ENCODE assay signal across 8 mouse cellular contexts in genomic region chr7:120102164-120102972, GRCm38 (mm10). TPM values are rescaled to one million over a fixed set of nuclear protein-coding genes. Genes with fewer than 3 reads are reported as not detected.
DNase-seq lines count a peak whose midpoint lies in the region; ATAC-seq and TF ChIP-seq lines count a peak whose summit lies in the region.

TSS of gene Tmem159 (plus strand) at chr7:120102353.

- peak within 1 kb of the TSS; percentile 57 to 91 for H3K4me3 ChIP-seq in ES-E14 (ENCODE audit: insufficient read depth in 1 of 2, low read depth in 1 of 2, low read length in 2 of 2, poor library complexity in 1 of 2, severe bottlenecking in 1 of 2)
- peak within 1 kb of the TSS; percentile 47 for H3K4me3 ChIP-seq in forebrain, embryonic 16.5 days (replicated peaks; ENCODE audit: low read length)
- peak within 1 kb of the TSS; percentile 56 for H3K4me3 ChIP-seq in neural tube, embryonic 13.5 days
- H3K4me3 ChIP-seq in stomach, postnatal 0 days (ENCODE audit: low read depth, low read length) = peak within 1 kb of the TSS; percentile 70

- no peak within 1 kb of the TSS for H3K27ac ChIP-seq in ES-E14 (ENCODE audit: insufficient read depth, low read depth, low read length, poor library complexity, severe bottlenecking)
- H3K27ac ChIP-seq in forebrain, embryonic 16.5 days (ENCODE audit: low read length) = no peak within 1 kb of the TSS
- H3K27ac ChIP-seq in neural tube, embryonic 13.5 days (replicated peaks) = no peak within 1 kb of the TSS
- H3K27ac ChIP-seq in stomach, postnatal 0 days (replicated peaks) = peak within 1 kb of the TSS; percentile 83

- H3K4me2 ChIP-seq in forebrain, embryonic 16.5 days (ENCODE audit: low read length) = peak within 1 kb of the TSS; percentile 68
- H3K4me2 ChIP-seq in neural tube, embryonic 13.5 days = peak within 1 kb of the TSS; percentile 79
- peak within 1 kb of the TSS; percentile 93 for H3K4me2 ChIP-seq in stomach, postnatal 0 days (replicated peaks; ENCODE audit: low read depth)

- DNase-seq in ES-E14 (ENCODE audit: low read depth, low spot score) = peak; percentile 69
- peak; percentile 87 for DNase-seq in cerebellum, adult 11-12 months
- peak; percentile 90 to 91 for DNase-seq in heart, postnatal 14 days
- peak; percentile 89 for DNase-seq in large intestine, adult 2 months (ENCODE audit: low read depth, low spot score)
- DNase-seq in lung, adult 18-20 months = peak; percentile 90 to 95
- peak; percentile 89 for DNase-seq in stomach, postnatal 0 days (ENCODE audit: low spot score)

- H3K36me3 ChIP-seq in ES-E14 (ENCODE audit: control insufficient read depth, insufficient read depth, low read length, poor library complexity, severe bottlenecking) = no peaks in the 10 kb centered on the region
- H3K36me3 ChIP-seq in forebrain, embryonic 16.5 days (ENCODE audit: control insufficient read depth, insufficient read depth) = no peaks in the 10 kb centered on the region
- H3K36me3 ChIP-seq in neural tube, embryonic 13.5 days = no peaks in the 10 kb centered on the region
- no peaks in the 10 kb centered on the region for H3K36me3 ChIP-seq in stomach, postnatal 0 days (ENCODE audit: control insufficient read depth, insufficient read depth, low read length)

- TF ChIP-seq CTCF in stomach, postnatal 0 days (IDR thresholded peaks at IDR 0.05; ENCODE audit: low read depth) = peak; percentile 29; the same call in 1 of the 2 replicates

- peak within 1 kb of the TSS; percentile 37 for H3K9ac ChIP-seq in ES-E14 (ENCODE audit: insufficient read depth, low read depth, low read length, poor library complexity, severe bottlenecking)
- H3K9ac ChIP-seq in forebrain, embryonic 16.5 days (replicated peaks; ENCODE audit: low read depth, low read length) = peak within 1 kb of the TSS; percentile 48
- H3K9ac ChIP-seq in neural tube, embryonic 13.5 days = peak within 1 kb of the TSS; percentile 70
- H3K9ac ChIP-seq in stomach, postnatal 0 days (ENCODE audit: low read length) = peak within 1 kb of the TSS; percentile 76

- peaks cover 20% of the 10 kb centered on the region; the same call in 1 of the 2 replicates for H3K27me3 ChIP-seq in forebrain, embryonic 16.5 days (replicated peaks; ENCODE audit: control insufficient read depth, insufficient read depth, low read length)
- H3K27me3 ChIP-seq in neural tube, embryonic 13.5 days = peaks cover 5% of the 10 kb centered on the region; the same call in 1 of the 2 replicates
- no peaks in the 10 kb centered on the region for H3K27me3 ChIP-seq in stomach, postnatal 0 days (ENCODE audit: control insufficient read depth, insufficient read depth, low read length)

- WGBS in forebrain, embryonic 16.5 days = 1% methylated on average over 39 of the region's 42 CpGs
- WGBS in large intestine, adult 2 months = under 1% methylated on average over 42 of the region's 42 CpGs
- 1% methylated on average over 41 of the region's 42 CpGs for WGBS in neural tube, embryonic 13.5 days
- under 1% methylated on average over 41 of the region's 42 CpGs for WGBS in stomach, postnatal 0 days

- no peaks in the 10 kb centered on the region for H3K9me3 ChIP-seq in ES-E14 (ENCODE audit: control insufficient read depth, insufficient read depth, low read depth, low read length)
- no peaks in the 10 kb centered on the region for H3K9me3 ChIP-seq in forebrain, embryonic 16.5 days (ENCODE audit: control insufficient read depth, low read length)
- no peaks in the 10 kb centered on the region for H3K9me3 ChIP-seq in neural tube, embryonic 13.5 days
- no peaks in the 10 kb centered on the region for H3K9me3 ChIP-seq in stomach, postnatal 0 days (ENCODE audit: control insufficient read depth, low read length)

- in situ Hi-C loops in ES-E14 (cut with MboI; ENCODE audit: low sequenced_read_pairs in 2 of 2, unreplicated experiment in 2 of 2) = no loop called here

- intact Hi-C loops in heart, postnatal 14 days (cut with DNase I) = loop anchor here (2.0 to 10.0 kb wide), 3 partner anchors 20 to 722 kb away; partner anchors contain the start of genes Dcun1d3 and Lyrm1

- no peak for TF ChIP-seq EP300 in stomach, postnatal 0 days (optimal IDR thresholded peaks at IDR 0.05)

- ATAC-seq in forebrain, embryonic 16.5 days = peak; percentile 71
- ATAC-seq in neural tube, embryonic 13.5 days (ENCODE audit: low read depth) = peak; percentile 82
- peak; percentile 94 for ATAC-seq in stomach, postnatal 0 days (ENCODE audit: low FRiP score, low TSS enrichment)

- H3K4me1 ChIP-seq in ES-E14 (ENCODE audit: control insufficient read depth in 2 of 2, insufficient read depth in 2 of 2, low read length in 2 of 2, poor library complexity in 1 of 2) = peaks cover 0 to 7% of the 10 kb centered on the region in 2 experiments; a peak in 1 of 4 replicates
- peaks cover 15% of the 10 kb centered on the region for H3K4me1 ChIP-seq in forebrain, embryonic 16.5 days (replicated peaks; ENCODE audit: control insufficient read depth, insufficient read depth, low read length)
- peaks cover 18% of the 10 kb centered on the region for H3K4me1 ChIP-seq in neural tube, embryonic 13.5 days (replicated peaks)
- no peaks in the 10 kb centered on the region for H3K4me1 ChIP-seq in stomach, postnatal 0 days (replicated peaks; ENCODE audit: control insufficient read depth, insufficient read depth)

TF ChIP-seq in ES-E14, 5 proteins besides CTCF, POLR2A, EP300 and RAD21:
- TF ChIP-seq ZC3H11A (IDR thresholded peaks at IDR 0.05; ENCODE audit: borderline replicate concordance, low read depth, low read length) (no peak), CHD2 (IDR thresholded peaks at IDR 0.05; ENCODE audit: low read depth, low read length) (no peak), HCFC1 (IDR thresholded peaks at IDR 0.05; ENCODE audit: borderline replicate concordance, insufficient read depth, low read length) (no peak), ZNF384 (IDR thresholded peaks at IDR 0.05; ENCODE audit: low read depth, low read length) (no peak), MAFK (IDR thresholded peaks at IDR 0.05; ENCODE audit: insufficient read depth, low read depth, low read length) (no peak)

RNA-seq across cellular contexts. Expression of gene Tmem159, which starts in this region (rescaled TPM):
- total RNA-seq in ES-E14 (2012; rRNA removed) = 7.2 and 9.6 TPM in 2 replicates
- polyA plus RNA-seq in forebrain, embryonic 16.5 days (2015; fragmentation: Nextera tagmentation; extraction: Ambion mirVana) = 6.7 and 7.9 TPM in 2 replicates
- 10 to 100 TPM; 15.9 to 17.4 TPM for total RNA-seq in heart, postnatal 14 days (2021)
- polyA plus RNA-seq in large intestine, adult 2 months (2012; rRNA removed) = 16.3 and 16.7 TPM in 2 replicates
- 12.7 and 14.3 TPM in 2 replicates for polyA plus RNA-seq in neural tube, embryonic 13.5 days (2015; fragmentation: Nextera tagmentation; extraction: Ambion mirVana)
- 31.9 and 33.9 TPM in 2 replicates for polyA plus RNA-seq in stomach, postnatal 0 days (2015; fragmentation: Nextera tagmentation; extraction: Ambion mirVana)
